Mouse (Mus musculus): ENCODE measurements around the gene Gpbp1. TPM values are rescaled to one million over a fixed set of nuclear protein-coding genes. Genes with fewer than 3 reads are reported as not detected.

The Gpbp1 gene
- total RNA-seq (2021) = 10 to 100 TPM; 49.8 to 58.4 TPM
- long read RNA-seq, experiment 1, transcript Gpbp1-201 (13 exons, 3,694 nt) = minor isoform, 12 of 57 reads
- long read RNA-seq, experiment 1, transcript Gpbp1-202 (12 exons, 3,299 nt) = major isoform, 27 of 57 reads
- long read RNA-seq, experiment 1, partial matches to known transcripts = 3 of 57 reads
- long read RNA-seq, experiment 1, other reads (novel, unspliced or antisense) = 15 of 57 reads
- long read RNA-seq, experiment 2, transcript Gpbp1-202 (12 exons, 3,299 nt) = minor isoform, 10 of 37 reads
- long read RNA-seq, experiment 2, transcript Gpbp1-201 (13 exons, 3,694 nt) = major isoform, 11 of 37 reads
- long read RNA-seq, experiment 2, partial matches to known transcripts = 5 of 37 reads
- long read RNA-seq, experiment 2, other reads (novel, unspliced or antisense) = 11 of 37 reads

DNA sequence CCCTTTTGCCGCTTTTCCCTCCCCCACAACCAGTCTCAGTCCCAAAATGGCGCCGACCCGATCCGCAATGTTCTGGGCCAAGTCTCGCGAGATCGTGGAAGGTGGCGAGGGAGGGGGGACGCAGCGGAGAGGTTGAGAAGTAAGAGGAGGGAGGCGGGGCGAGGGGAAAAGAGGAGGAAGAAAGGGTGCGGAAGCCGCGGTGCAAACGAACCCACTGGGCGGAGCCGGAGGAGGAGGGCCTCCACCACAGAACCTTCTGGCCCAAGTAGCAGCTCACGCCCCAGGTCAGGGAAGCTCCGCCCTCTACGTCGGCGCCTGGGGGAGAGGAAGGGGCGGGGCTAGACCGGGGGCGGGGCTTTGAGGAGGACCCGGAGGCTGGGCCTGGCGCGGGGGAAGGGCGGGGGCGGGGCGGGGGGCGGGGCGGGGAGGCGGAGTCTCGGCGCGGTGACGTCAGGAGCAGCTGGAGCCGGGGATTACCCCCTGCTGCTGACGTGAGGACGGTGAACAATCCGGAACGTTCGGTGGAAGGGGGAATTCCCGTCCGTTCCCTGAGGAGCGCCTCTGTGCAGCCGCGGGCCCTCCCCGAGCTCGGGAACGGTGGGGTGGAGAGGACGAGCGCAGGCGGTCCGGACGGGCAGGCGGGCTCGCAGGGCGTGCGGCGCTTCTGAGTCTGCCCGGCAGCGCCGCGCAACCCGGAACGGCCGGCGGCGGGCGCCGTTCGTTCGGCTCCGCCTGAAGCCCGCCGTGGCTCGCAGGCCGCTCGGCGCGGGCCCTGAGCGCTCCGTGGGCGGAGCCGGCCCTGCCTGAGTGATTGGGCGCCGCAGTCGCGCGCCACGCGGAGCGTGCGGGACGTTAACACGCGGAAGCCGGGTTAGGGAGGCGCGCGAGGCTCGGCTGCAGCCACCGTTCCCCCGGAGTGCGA, at the start of gene Gpbp1:
Gene Gpbp1, minus strand, starts transcription at position 310 of the 922 bp plus-strand sequence.
- peak; percentile 100 for DNase-seq

DNA sequence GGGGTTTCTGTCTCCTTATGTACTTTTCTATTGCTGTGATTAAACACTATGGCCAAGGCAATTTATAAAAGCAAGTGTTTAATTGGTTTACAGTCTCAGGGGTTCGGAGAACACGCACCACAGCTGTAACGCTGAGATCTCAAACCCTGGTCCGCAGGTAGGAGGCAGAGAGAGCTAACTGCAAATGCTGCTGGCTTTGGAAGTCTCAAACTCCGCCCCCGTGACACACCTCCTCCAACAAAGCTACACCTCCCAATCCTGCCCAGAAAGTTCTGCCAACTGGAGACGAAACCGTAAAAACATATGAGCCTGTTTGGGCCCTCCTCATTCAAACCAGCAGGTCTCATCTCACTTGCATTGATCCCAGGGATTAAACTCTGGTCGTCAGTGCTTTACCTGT, 47.8 kb upstream of the Gpbp1 start:
- no peak for DNase-seq

DNA sequence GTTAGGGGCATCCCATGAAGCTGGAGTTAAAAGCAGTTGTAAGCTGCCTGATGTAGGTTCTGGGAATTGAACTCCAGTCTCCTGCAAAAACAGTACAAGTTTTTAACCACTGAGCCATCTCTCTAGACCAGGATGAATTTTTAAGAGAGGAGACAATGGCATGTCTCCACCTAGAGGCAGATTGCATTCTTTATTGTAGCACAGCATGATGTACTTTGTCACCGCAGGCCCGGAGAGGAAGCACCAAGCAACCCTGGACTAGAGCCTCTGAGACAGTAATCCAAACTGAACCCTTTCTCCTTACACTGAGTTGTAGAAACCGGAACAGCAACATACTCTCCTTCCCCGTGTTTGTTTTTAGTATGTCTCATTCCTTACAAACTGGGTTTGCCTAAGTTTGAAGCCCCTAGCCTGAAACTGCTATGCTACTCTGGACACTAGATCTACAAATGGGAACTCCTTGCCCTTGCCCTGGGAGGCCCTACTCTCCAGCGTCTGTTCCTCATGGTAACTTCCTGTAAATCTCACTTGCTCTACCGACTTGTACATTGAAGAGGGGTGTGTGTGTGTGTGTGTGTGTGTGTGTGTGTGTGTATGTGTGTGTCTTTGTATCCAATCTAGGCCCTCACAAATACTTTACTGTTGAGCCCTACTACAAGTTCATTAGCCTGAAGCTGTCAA, 46.4 kb upstream of the Gpbp1 start:
- no peak for DNase-seq

GRCm38 (mm10) chr13:111534131-111534530, 44.2 kb upstream of the Gpbp1 start:
- DNase-seq = no peak

- DNase-seq = peak in 1 of 2 experiments; percentile 6
These were observed 42.5 kb upstream of the Gpbp1 start for GRCm38 (mm10) chr13:111532178-111532948.

DNA sequence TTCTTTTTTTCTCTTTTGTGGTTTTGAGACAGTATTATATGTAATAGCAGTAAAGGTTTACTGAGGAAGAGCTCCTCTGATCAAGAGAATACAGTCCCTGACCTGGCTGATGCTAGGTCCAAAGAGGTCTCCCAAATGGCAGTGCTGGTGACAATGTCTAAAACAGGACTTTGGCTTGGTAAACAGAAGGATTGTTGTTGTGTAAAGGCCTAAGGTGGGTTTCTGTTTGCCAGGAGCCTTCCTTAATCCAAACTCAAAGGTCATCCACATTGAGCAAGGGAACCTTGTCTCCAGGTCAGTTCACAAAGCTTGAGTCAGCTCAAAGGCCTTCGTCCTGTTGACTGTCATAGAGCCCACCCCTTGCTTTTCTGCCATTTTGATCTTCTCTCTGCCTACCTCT, 41.8 kb upstream of the Gpbp1 start:
- no peak for DNase-seq

DNA sequence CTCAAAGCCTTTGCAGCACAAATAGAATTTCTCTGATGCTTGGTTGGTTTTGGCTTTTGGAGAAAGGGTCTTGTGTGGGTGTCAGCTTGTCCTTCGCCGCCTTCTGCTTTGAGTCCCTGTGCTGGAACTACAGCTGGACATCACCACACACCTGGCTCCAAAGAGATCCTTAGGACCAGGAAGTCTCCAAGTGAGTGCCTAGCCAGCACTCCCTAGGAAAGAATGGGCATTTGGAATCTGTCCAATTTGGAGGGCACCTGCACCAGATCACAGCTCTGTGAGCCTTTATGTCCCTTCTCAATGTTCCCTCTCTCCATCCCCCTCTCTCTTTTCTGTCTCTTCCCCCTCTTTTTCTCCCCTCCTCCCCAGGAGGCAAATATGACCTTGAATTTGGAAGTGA, 34.4 kb upstream of the Gpbp1 start:
- DNase-seq = no peak

- no peak for DNase-seq
These were observed 32.4 kb upstream of the Gpbp1 start for GRCm38 (mm10) chr13:111522336-111522735.

- no peak for DNase-seq
These were observed 30.5 kb upstream of the Gpbp1 start for GRCm38 (mm10) chr13:111520456-111520855.

GRCm38 (mm10) chr13:111518332-111518731, 28.4 kb upstream of the Gpbp1 start:
- no peak for DNase-seq

DNA sequence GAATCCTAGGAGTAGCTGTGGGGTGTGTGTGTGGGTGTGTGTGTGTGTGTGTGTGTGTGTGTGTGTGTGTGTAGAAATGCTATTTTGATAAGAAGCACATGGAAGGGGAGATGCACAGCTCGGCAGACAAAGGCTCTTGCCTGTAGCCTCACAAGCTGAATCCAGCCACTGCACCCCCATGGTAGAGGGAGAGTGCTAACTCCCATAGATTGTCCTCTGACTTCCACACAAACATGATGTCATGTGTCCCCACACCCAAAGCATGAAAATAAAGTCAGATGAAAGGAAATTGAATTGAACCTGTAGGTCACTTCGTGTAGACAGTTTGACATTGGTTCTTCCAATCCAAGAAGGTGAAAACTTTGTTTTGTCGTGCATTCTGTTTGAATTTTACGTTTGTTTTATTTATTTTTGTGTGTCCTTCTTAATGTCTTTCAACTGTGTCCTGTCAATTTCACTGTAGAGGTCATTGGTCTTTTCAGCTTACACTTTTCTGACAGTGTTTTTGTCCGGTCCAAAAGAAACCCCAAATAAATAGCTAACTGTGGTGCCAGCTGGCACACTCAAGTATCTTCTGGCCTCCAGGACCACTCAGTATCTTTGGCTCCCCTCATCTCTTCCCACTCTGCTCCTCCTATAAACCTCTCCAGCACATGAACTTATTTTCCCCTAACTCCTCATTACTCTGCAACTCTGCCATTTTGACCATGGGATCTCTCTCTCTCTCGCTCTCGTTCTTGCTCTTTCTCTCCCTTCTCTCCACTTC, 26.7 kb upstream of the Gpbp1 start:
- no peak for DNase-seq

GRCm38 (mm10) chr13:111509385-111509784, 19.5 kb upstream of the Gpbp1 start:
- DNase-seq = peak; percentile 8 to 12

- DNase-seq = no peak
These were observed 18.7 kb upstream of the Gpbp1 start for GRCm38 (mm10) chr13:111508645-111509044.

DNA sequence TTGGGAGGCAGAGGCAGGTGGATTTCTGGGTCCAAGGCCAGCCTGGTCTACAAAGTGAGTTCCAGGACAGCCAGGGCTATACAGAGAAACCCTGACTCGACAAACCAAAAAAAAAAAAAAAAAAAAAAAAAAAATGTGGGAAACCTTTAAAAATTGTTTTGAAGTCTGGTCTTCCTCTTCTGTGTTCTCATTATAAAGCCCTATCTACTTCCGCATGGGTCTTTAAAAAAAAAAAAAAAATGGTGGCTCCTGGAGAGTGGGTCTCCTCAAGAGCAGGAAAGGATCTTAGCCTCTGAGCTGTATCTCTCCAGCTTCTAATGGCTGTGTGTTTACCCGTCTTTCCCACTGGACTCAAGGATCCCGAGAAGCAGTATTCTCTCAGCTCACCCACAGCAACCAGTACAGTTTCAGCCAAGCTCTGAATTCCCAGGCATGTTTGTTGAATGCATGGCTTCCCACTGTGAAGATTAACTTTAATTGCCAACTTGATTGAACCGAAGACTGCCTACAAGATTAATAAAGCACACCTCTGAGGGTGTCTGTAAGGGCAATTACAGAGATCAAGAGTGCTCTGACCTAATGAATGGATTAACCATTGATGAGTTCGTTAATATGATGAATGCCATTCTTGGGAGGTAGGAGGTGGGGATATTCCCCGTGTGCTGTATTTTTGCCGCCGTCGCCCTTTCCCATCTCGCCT, 4.6 kb upstream of the Gpbp1 start:
- DNase-seq = no peak

GRCm38 (mm10) chr13:111491046-111491756, 1.3 kb upstream of the Gpbp1 start:
- no peak for DNase-seq

DNA sequence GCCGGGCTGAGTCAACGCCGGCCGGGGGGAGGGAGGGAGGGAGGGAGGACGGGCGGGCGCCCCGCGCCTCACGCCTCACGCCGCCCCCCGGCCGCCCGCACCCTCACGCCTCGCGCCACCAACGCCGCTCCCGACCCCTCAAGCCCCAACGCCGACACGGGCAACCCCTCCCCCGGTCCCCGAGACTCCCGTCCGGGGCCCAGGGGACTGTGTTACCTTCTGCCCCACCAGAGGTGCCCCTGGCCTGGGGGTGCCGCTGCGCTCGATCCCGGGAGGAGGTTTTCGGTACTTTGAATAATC, 459 bp downstream of the Gpbp1 start:
- no peak for DNase-seq

DNA sequence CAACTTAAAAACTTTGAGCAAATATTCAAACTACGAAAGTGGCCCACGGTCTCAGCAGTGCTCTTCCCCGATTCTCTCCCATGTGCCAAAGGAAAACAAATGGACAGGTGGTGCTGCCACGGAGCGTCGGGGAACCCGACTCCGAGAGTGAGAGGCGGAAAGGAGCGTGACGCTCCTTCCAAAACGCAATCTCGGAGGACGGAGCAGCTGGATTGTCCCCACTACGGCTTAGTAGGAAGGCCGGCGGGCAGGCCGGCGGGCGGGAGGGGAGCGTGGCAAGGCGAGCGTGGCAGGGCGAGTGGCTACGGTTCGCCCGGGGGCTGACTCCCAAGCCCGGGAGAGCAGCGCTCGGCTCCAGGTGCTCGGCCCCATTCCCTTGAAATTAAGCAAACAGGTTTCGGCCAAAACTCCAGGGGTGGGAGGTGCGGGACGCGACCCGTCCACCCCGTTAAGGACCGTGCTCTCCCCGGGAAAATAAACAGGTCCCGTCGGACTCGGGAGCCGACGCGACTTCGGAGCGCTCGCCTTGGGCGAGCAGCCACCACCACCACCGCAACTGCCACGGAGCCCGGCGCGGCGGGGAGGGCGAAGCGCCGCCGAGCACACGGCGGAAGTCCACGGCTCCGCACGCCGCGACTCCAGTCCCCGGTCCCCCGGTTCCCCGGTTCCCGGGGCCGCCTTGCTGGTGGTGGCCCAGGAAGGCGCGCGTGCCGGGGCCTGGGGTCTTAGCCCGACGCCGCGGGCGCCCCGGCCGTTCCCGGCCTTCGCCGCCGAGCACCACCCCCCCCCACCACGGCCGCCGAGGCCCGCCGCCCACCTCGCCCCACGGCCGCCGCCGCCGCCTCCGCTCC, 1.0 kb downstream of the Gpbp1 start:
- peak; percentile 42 to 47 for DNase-seq

DNA sequence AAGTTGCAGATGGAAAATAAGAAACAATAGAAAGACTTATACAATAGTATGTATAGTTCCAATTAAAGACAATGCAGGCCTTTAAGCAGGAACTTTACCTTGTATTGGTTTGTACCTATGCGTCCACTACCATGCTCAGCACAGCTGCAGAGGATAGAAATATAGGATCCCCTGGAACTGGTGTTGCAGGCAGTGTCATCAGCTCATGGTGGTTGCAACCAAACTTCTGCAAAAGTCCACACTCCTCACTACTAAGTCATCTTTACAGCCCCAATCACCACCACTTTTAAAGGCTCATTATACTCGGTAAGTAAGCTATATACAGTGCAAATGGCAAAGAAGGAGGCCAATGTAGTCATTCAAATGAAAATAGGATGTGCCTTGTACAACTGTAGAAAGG, 12.2 kb downstream of the Gpbp1 start:
- no peak for DNase-seq
